Mouse (Mus musculus): ENCODE measurements around the gene Nek3. TPM values are rescaled to one million over a fixed set of nuclear protein-coding genes. Genes with fewer than 3 reads are reported as not detected.

Gene Nek3
- 5.9 and 6.3 TPM in 2 replicates for polyA plus RNA-seq (2014; fragmentation: Nextera tagmentation; extraction: Ambion mirVana)

DNA sequence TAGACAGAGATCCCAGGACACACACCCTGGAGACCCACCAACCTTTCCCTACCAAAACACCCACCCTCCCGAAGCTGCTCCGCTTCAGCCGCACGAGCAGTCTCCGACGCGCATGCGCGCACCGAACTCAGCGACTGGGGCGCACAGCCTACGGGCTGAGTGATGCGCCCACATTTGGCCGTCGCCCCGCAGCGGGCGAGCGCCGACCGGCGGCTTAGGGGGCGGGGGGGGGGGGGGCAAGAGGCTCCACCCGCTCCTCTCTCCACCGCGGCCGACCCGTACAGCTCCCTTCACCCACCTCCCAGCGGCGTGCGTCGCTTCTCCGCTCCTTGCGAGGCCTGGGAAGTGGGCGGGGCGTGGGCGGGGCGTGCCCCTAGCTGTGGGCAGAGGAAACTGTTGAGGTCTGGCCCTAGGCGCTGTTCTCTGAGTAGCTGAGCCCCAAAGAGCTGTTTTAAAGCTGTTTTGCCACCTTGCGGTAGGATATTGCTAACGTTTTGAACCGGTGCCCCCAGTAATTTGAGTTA lies at the start of gene Nek3:
Nek3 (minus strand) TSS at position 356 of the 524 bp plus-strand sequence.
- TF ChIP-seq CTCF (IDR thresholded peaks at IDR 0.05; ENCODE audit: low read depth), result peak; percentile 71
- peak; percentile 99 for ATAC-seq (ENCODE audit: insufficient read depth)
- Histone ChIP-seq H3K9ac (peak within 1 kb of the TSS; percentile 56), H3K4me3 (ENCODE audit: low read depth, low read length) (peak within 1 kb of the TSS; percentile 53), H3K4me2 (peak within 1 kb of the TSS; percentile 60), H3K9me3 (ENCODE audit: low read depth, low read length) (no peaks in the 10 kb centered on the region), H3K4me1 (ENCODE audit: insufficient read depth) (no peaks in the 10 kb centered on the region), H3K36me3 (ENCODE audit: insufficient read depth) (peaks cover 38% of the 10 kb centered on the region), H3K27me3 (ENCODE audit: insufficient read depth, low read length) (no peaks in the 10 kb centered on the region), H3K27ac (ENCODE audit: low read depth) (peak within 1 kb of the TSS; percentile 76)
- WGBS, result 0% methylated on average over 35 of the region's 43 CpGs
- peak; percentile 94 for DNase-seq

DNA sequence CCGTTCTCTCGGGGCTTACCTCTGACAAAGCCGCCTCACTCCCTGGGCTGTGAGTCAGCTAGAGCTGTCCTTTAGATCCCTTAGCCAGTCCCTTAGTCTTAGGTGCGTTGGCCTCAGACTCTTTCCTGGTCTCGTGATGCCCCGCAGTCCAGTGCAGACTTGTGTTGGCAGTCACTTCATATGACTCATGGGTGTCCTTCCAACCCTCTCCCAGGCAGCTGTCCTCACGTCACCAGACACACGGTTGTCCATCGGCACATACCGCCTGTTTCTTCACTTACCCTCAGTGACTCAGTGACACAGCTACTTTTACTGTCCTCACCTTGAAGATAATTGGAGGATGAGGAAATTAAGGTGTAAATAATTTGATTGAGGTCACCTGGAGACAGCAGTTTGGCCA lies 48.6 kb upstream of the Nek3 start:
- H3K27me3 ChIP-seq (ENCODE audit: insufficient read depth, low read length), result no peaks in the 10 kb centered on the region
- H3K4me3 ChIP-seq (ENCODE audit: low read depth, low read length), result no peak overlapping the region
- no peak overlapping the region for H3K4me2 ChIP-seq
- H3K4me1 ChIP-seq (ENCODE audit: insufficient read depth), result no peaks in the 10 kb centered on the region
- H3K27ac ChIP-seq (ENCODE audit: low read depth), result no peak overlapping the region
- peaks cover 80% of the 10 kb centered on the region for H3K36me3 ChIP-seq (ENCODE audit: insufficient read depth)
- no peak for TF ChIP-seq CTCF (IDR thresholded peaks at IDR 0.05; ENCODE audit: low read depth)
- no peak for DNase-seq
- ATAC-seq (ENCODE audit: insufficient read depth), result no peak
- no peak overlapping the region for H3K9ac ChIP-seq
- no peaks in the 10 kb centered on the region for H3K9me3 ChIP-seq (ENCODE audit: low read depth, low read length)
- WGBS, result 94% methylated on average over 10 of the region's 10 CpGs

- DNase-seq, result peak; percentile 65
- H3K9me3 ChIP-seq (ENCODE audit: low read depth, low read length), result no peaks in the 10 kb centered on the region
- no peak overlapping the region for H3K9ac ChIP-seq
- H3K4me3 ChIP-seq (ENCODE audit: low read depth, low read length), result no peak overlapping the region
- no peaks in the 10 kb centered on the region for H3K4me1 ChIP-seq (ENCODE audit: insufficient read depth)
- no peak for TF ChIP-seq CTCF (IDR thresholded peaks at IDR 0.05; ENCODE audit: low read depth)
- peaks cover 66% of the 10 kb centered on the region for H3K36me3 ChIP-seq (ENCODE audit: insufficient read depth)
- H3K27me3 ChIP-seq (ENCODE audit: insufficient read depth, low read length), result no peaks in the 10 kb centered on the region
- peak overlapping the region; percentile 13; the same call in 1 of the 2 replicates for H3K27ac ChIP-seq (ENCODE audit: low read depth)
- no peak overlapping the region for H3K4me2 ChIP-seq
- 17% methylated on average over 5 of the region's 5 CpGs for WGBS
- ATAC-seq (ENCODE audit: insufficient read depth), result peak; percentile 80; the same call in 1 of the 2 replicates
These were observed 42.8 kb upstream of the Nek3 start for GRCm38 (mm10) chr8:22209012-22209411.

- Histone ChIP-seq H3K27ac (ENCODE audit: low read depth) (0 out of 2 replicates have a peak overlapping the region, but pooled peaks have one; percentile 24), H3K9ac (no peak overlapping the region), H3K27me3 (ENCODE audit: insufficient read depth, low read length) (no peaks in the 10 kb centered on the region), H3K9me3 (ENCODE audit: low read depth, low read length) (no peaks in the 10 kb centered on the region), H3K36me3 (ENCODE audit: insufficient read depth) (peaks cover 70% of the 10 kb centered on the region), H3K4me1 (ENCODE audit: insufficient read depth) (no peaks in the 10 kb centered on the region), H3K4me3 (ENCODE audit: low read depth, low read length) (no peak overlapping the region), H3K4me2 (no peak overlapping the region)
- ATAC-seq (ENCODE audit: insufficient read depth), result no peak
- 67% methylated on average over 4 of the region's 4 CpGs for WGBS
- no peak for TF ChIP-seq CTCF (IDR thresholded peaks at IDR 0.05; ENCODE audit: low read depth)
- no peak for DNase-seq
These were observed 41.3 kb upstream of the Nek3 start for GRCm38 (mm10) chr8:22207535-22207934.

DNA sequence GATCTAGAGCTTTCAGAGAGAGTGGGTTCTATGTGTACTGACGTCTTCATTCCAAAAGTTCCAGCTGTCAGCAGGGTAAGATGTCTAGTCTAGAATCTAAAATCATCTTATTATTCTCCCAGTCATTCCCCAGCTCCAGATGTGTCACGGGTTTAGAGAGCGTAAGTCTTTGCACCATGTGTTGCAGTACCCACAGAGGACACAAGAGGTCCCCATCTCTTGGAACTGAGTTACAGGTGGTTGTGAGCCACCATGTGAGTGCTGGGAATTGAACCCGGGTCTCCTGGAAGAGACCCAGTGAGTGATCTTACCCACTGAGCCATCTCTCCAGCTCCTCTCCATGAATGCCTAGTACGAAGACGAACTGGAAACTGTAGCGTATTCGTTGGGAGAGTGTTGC lies 33.2 kb upstream of the Nek3 start:
- Histone ChIP-seq H3K9ac (no peak overlapping the region), H3K4me1 (ENCODE audit: insufficient read depth) (0 out of 2 replicates have a peak, but pooled peaks cover 3% of the 10 kb centered on the region), H3K4me2 (no peak overlapping the region), H3K36me3 (ENCODE audit: insufficient read depth) (peaks cover 46% of the 10 kb centered on the region), H3K27ac (ENCODE audit: low read depth) (no peak overlapping the region), H3K4me3 (ENCODE audit: low read depth, low read length) (no peak overlapping the region), H3K27me3 (ENCODE audit: insufficient read depth, low read length) (no peaks in the 10 kb centered on the region), H3K9me3 (ENCODE audit: low read depth, low read length) (no peaks in the 10 kb centered on the region)
- 0 out of 2 replicates have a peak, but pooled peaks have one; percentile 17 for TF ChIP-seq CTCF (IDR thresholded peaks at IDR 0.05; ENCODE audit: low read depth)
- WGBS, result 96% methylated on average over 8 of the region's 8 CpGs
- ATAC-seq (ENCODE audit: insufficient read depth) (no peak), DNase-seq (no peak)

DNA sequence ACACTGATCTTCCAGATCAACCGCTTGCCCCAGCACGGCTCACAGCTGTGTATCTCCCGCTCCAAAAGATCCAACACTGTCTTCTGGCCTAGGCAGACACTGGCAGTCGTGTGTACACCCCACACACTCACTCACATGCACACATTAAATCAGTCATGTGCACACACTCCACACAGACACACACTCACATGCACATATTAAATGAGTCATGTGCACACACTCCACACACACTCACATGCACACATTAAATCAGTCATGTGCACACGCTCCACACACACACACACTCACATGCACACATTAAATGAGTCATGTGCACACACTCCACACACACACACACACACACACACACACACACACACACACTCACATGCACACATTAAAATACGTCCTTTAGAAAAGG lies 31.7 kb upstream of the Nek3 start:
- no peak for DNase-seq
- H3K36me3 ChIP-seq (ENCODE audit: insufficient read depth), result peaks cover 32% of the 10 kb centered on the region
- no peaks in the 10 kb centered on the region for H3K9me3 ChIP-seq (ENCODE audit: low read depth, low read length)
- H3K4me1 ChIP-seq (ENCODE audit: insufficient read depth), result 0 out of 2 replicates have a peak, but pooled peaks cover 6% of the 10 kb centered on the region
- no peak for TF ChIP-seq CTCF (IDR thresholded peaks at IDR 0.05; ENCODE audit: low read depth)
- H3K9ac ChIP-seq, result no peak overlapping the region
- H3K27me3 ChIP-seq (ENCODE audit: insufficient read depth, low read length), result no peaks in the 10 kb centered on the region
- WGBS, result 87% methylated on average over 6 of the region's 6 CpGs
- H3K4me3 ChIP-seq (ENCODE audit: low read depth, low read length), result no peak overlapping the region
- ATAC-seq (ENCODE audit: insufficient read depth), result no peak
- no peak overlapping the region for H3K4me2 ChIP-seq
- H3K27ac ChIP-seq (ENCODE audit: low read depth), result no peak overlapping the region

DNA sequence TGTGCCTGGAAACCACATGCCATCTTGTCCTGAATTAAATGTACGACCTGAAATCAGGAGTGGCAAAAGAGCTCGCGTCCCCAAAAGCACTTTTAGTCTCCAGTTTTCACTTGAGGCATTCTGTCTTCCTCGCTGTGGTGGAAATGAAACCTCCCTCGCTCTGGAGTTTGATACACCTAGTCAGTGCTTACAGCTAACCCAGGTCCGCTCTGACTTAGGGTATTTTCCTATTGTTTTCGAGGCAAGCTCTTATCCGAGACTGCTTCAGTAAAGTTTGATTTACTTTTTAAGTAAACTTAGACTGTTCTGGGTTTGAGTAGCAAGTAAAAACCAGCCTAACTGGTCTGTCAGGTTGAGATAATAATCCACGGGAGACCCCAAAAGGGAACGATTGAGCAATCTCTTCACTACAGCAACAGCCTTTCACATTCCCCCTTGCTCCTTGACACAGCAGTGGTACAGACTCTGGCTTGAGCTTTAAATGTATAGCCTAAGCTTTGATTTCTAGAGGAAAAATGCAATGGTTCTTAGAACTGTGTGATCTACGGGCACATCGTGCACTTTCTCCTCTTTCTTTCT lies 27.3 kb upstream of the Nek3 start:
- no peak for TF ChIP-seq CTCF (IDR thresholded peaks at IDR 0.05; ENCODE audit: low read depth)
- Histone ChIP-seq H3K4me3 (ENCODE audit: low read depth, low read length) (peak overlapping the region; percentile 83), H3K9me3 (ENCODE audit: low read depth, low read length) (no peaks in the 10 kb centered on the region), H3K9ac (peak overlapping the region; percentile 91), H3K36me3 (ENCODE audit: insufficient read depth) (0 out of 2 replicates have a peak, but pooled peaks cover 5% of the 10 kb centered on the region), H3K27ac (ENCODE audit: low read depth) (peak overlapping the region; percentile 99), H3K4me2 (peak overlapping the region; percentile 61), H3K4me1 (ENCODE audit: insufficient read depth) (0 out of 2 replicates have a peak, but pooled peaks cover 6% of the 10 kb centered on the region), H3K27me3 (ENCODE audit: insufficient read depth, low read length) (no peaks in the 10 kb centered on the region)
- WGBS, result 12% methylated on average over 12 of the region's 12 CpGs
- ATAC-seq (ENCODE audit: insufficient read depth) (peak; percentile 50), DNase-seq (peak; percentile 81)

Measured in lung, embryonic 14.5 days (tissue).